Mouse (Mus musculus) stomach, postnatal 0 days (tissue): ENCODE measurements at regions not wholly inside any gene's neighbourhood (a gene's known extent, or its start where the extent isn't known, plus 50 kb on each side); places are given as distances from the start of the nearest gene placed in this dataset.

Experiments
- CTCF ChIP-seq: IDR thresholded peaks from 2 replicates; pipeline ENCODE4 v1.5.1; 2016; ENCODE audit warnings: antibody characterized with exemption, low read depth, mild to moderate bottlenecking, moderate library complexity
- EP300 ChIP-seq: optimal IDR thresholded peaks from 2 replicates; pipeline ENCODE3; 2016; ENCODE audit warnings: antibody characterized with exemption

GRCm38 (mm10) chr5:148615117-148615516 is 62.5 kb upstream of the Ubl3 start:
- TF ChIP-seq CTCF (no peak), EP300 (no peak)
